Mouse (Mus musculus): ENCODE results near the gene Ttbk2. TPM values are rescaled to one million over a fixed set of nuclear protein-coding genes. Genes with fewer than 3 reads are reported as not detected.

Gene Ttbk2
- total RNA-seq, 2 experiments from 2014 or later: 12.0 to 14.3 TPM

Other genes with a start within 250 kb of the Ttbk2 start
- 10 to 100 TPM in 1 of 2 experiments, 1 to 10 TPM in 1; 9.2 to 10.8 TPM for gene Haus2, start 241.2 kb downstream of the Ttbk2 start, total RNA-seq (2021)
- 10 to 100 TPM; 13.3 to 13.6 TPM for gene Lrrc57, start 241.1 kb downstream of the Ttbk2 start, total RNA-seq (2021)
- 10 to 100 TPM; 16.1 to 17.9 TPM for gene Stard9, start 221.5 kb downstream of the Ttbk2 start, total RNA-seq (2021)
- gene Cdan1, start 476 bp downstream of the Ttbk2 start, total RNA-seq (2021): 10 to 100 TPM; 15.7 to 17.1 TPM
- gene Ubr1, start 120.1 kb upstream of the Ttbk2 start, total RNA-seq (2021): 10 to 100 TPM; 23.6 to 25.2 TPM
- 1 to 10 TPM; 2.7 to 3.1 TPM for gene Tmem62, start 126.4 kb upstream of the Ttbk2 start, total RNA-seq (2021)
- 10 to 100 TPM; 37.3 to 40.9 TPM for gene Ccndbp1, start 157.8 kb upstream of the Ttbk2 start, total RNA-seq (2021)
- 1 to 10 TPM; 1.1 to 1.3 TPM for gene Epb42, start 186.5 kb upstream of the Ttbk2 start, total RNA-seq (2021)
- not detected for gene Tgm5, start 235.2 kb upstream of the Ttbk2 start, total RNA-seq (2021)

Data from heart, postnatal 14 days (tissue).